Mouse (Mus musculus): ENCODE results near the gene Pi4kb. TPM values are rescaled to one million over a fixed set of nuclear protein-coding genes. Genes with fewer than 3 reads are reported as not detected.
"Not testable (repeated sequence)": the region's sequence is repeated elsewhere in the genome, so short reads cannot be mapped to it uniquely, and the experiment has no call there.

Gene Pi4kb
- polyA plus RNA-seq, 1 experiment from 2014 or later, result 21.4 TPM

GRCm38 (mm10) chr3:94940033-94940432 is 34.5 kb upstream of the Pi4kb start:
- H3K27ac ChIP-seq (replicated peaks); H3K9me3 ChIP-seq (replicated peaks); H3K27me3 ChIP-seq (ENCODE audit: low read depth, poor library complexity, severe bottlenecking); DNase-seq (ENCODE audit: low spot score); H3K4me1 ChIP-seq; H3K4me3 ChIP-seq; H3K36me3 ChIP-seq: not testable (repeated sequence)
- 82% methylated on average over 9 of the region's 9 CpGs for WGBS

GRCm38 (mm10) chr3:94942211-94942967 is 32.1 kb upstream of the Pi4kb start:
- DNase-seq (ENCODE audit: low spot score); H3K4me1 ChIP-seq; H3K36me3 ChIP-seq; H3K27me3 ChIP-seq (ENCODE audit: low read depth, poor library complexity, severe bottlenecking); H3K4me3 ChIP-seq; H3K9me3 ChIP-seq (replicated peaks); H3K27ac ChIP-seq (replicated peaks): not testable (repeated sequence)
- 81% methylated on average over 9 of the region's 9 CpGs for WGBS

GRCm38 (mm10) chr3:94943706-94944105 is 30.8 kb upstream of the Pi4kb start:
- not testable (repeated sequence) for H3K36me3 ChIP-seq; H3K4me1 ChIP-seq; DNase-seq (ENCODE audit: low spot score); H3K4me3 ChIP-seq; H3K27ac ChIP-seq (replicated peaks); H3K27me3 ChIP-seq (ENCODE audit: low read depth, poor library complexity, severe bottlenecking); H3K9me3 ChIP-seq (replicated peaks)
- 23% methylated on average over 4 of the region's 4 CpGs for WGBS

DNA sequence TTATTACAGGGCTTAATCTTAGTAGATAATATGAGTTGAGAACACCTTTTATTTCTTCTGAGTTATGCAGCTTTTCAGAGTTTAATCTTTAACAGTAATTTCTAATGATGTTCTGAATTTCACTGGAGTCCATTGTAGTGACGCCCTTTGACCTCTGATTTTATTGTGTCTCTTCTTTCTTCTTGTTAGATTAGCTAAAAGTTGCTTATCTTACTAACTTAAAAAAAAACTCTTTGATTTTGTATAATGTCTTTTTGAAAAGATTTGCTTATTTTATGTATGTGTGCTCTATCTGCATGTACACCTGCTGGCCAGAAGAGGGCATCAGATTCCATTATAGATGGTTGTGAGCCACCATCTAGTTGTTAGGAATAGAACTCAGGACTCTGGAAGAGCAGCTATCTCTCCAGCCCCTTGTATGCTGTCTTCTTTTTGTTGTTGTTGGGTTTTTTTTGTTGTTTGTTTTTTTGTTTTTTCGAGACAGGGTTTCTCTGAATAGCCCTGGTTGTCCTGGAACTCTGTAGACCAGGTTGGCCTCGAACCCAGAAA is 26.4 kb upstream of the Pi4kb start:
- Histone ChIP-seq H3K4me1 (peaks cover 6% of the 10 kb centered on the region), H3K27ac (replicated peaks) (no peak overlapping the region), H3K36me3 (no peaks in the 10 kb centered on the region), H3K27me3 (ENCODE audit: low read depth, poor library complexity, severe bottlenecking) (0 out of 2 replicates have a peak, but pooled peaks cover 7% of the 10 kb centered on the region), H3K9me3 (replicated peaks) (no peaks in the 10 kb centered on the region), H3K4me3 (no peak overlapping the region)
- DNase-seq (ENCODE audit: low spot score), result no peak
- 75% methylated on average over 3 of the region's 3 CpGs for WGBS

DNA sequence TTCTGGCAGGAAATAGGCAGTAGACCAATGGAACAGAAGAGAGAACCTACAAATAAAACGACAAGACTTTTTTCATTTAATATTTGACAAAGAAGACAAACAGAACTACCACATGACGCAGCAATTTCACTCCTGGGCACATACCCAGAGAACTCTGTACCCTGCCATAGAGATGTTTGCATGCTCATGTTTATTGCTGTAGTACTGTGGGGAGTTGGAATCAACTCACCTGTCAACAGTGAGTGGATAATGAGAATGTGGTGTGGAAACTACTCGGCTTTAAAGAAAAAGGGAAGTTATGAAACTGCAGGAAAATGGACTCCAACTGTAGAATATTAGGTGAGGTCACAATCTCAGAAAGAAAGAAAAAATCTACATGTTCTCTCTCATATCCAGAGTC is 24.9 kb upstream of the Pi4kb start:
- no peaks in the 10 kb centered on the region for H3K36me3 ChIP-seq
- no peaks in the 10 kb centered on the region for H3K9me3 ChIP-seq (replicated peaks)
- WGBS, result 90% methylated on average over 3 of the region's 3 CpGs
- no peak overlapping the region for H3K27ac ChIP-seq (replicated peaks)
- no peak overlapping the region for H3K4me3 ChIP-seq
- H3K27me3 ChIP-seq (ENCODE audit: low read depth, poor library complexity, severe bottlenecking), result 0 out of 2 replicates have a peak, but pooled peaks cover 7% of the 10 kb centered on the region
- DNase-seq (ENCODE audit: low spot score), result no peak
- H3K4me1 ChIP-seq, result peaks cover 12% of the 10 kb centered on the region

- WGBS, result 71% methylated on average over 5 of the region's 5 CpGs
- no peaks in the 10 kb centered on the region for H3K9me3 ChIP-seq (replicated peaks)
- peaks cover 27% of the 10 kb centered on the region for H3K36me3 ChIP-seq
- no peak for DNase-seq (ENCODE audit: low spot score)
- H3K27ac ChIP-seq (replicated peaks), result no peak overlapping the region
- H3K4me1 ChIP-seq, result peaks cover 21% of the 10 kb centered on the region
- 0 out of 2 replicates have a peak, but pooled peaks cover 7% of the 10 kb centered on the region for H3K27me3 ChIP-seq (ENCODE audit: low read depth, poor library complexity, severe bottlenecking)
- peak overlapping the region; percentile 83 for H3K4me3 ChIP-seq
Measured at GRCm38 (mm10) chr3:94952806-94953205, 21.7 kb upstream of the Pi4kb start.

DNA sequence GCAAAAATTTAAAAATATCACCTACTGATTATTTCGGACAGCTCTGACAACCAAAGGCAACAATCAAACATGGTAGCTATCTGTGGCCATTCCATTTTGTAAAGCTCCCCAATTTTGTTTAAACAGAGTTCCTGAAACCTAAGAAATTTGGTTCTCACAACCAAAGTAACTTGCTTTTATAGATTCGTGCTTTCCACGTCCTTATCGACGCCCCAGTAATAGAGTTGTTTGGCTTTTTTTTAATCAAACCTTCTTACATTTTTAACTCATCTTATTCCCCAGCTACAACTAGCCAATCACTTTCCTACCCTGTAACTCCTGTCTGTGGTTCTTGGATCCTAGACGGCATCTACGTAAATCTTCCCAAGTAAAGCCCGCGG is 21.2 kb upstream of the Pi4kb start:
- DNase-seq (ENCODE audit: low spot score), result no peak
- Histone ChIP-seq H3K36me3 (peaks cover 32% of the 10 kb centered on the region), H3K4me1 (peaks cover 21% of the 10 kb centered on the region), H3K9me3 (replicated peaks) (no peaks in the 10 kb centered on the region), H3K27me3 (ENCODE audit: low read depth, poor library complexity, severe bottlenecking) (0 out of 2 replicates have a peak, but pooled peaks cover 7% of the 10 kb centered on the region), H3K27ac (replicated peaks) (peak overlapping the region; percentile 98), H3K4me3 (peak overlapping the region; percentile 83)
- 21% methylated on average over 9 of the region's 9 CpGs for WGBS

GRCm38 (mm10) chr3:94953764-94954616 is 20.5 kb upstream of the Pi4kb start, which contains the start of gene Rfx5:
Gene Rfx5, plus strand, starts transcription at chr3:94954075.
- Histone ChIP-seq H3K4me3 (peak within 1 kb of the TSS; percentile 83), H3K36me3 (peaks cover 39% of the 10 kb centered on the region), H3K9me3 (replicated peaks) (no peaks in the 10 kb centered on the region), H3K4me1 (peaks cover 21% of the 10 kb centered on the region), H3K27ac (replicated peaks) (peak within 1 kb of the TSS; percentile 98), H3K27me3 (ENCODE audit: low read depth, poor library complexity, severe bottlenecking) (0 out of 2 replicates have a peak, but pooled peaks cover 7% of the 10 kb centered on the region)
- under 1% methylated on average over 50 of the region's 50 CpGs for WGBS
- DNase-seq (ENCODE audit: low spot score), result peak; percentile 89

GRCm38 (mm10) chr3:94958295-94958694 is 16.2 kb upstream of the Pi4kb start:
- Histone ChIP-seq H3K27me3 (ENCODE audit: low read depth, poor library complexity, severe bottlenecking) (no peaks in the 10 kb centered on the region), H3K36me3 (peaks cover 41% of the 10 kb centered on the region), H3K27ac (replicated peaks) (no peak overlapping the region), H3K4me1 (peaks cover 17% of the 10 kb centered on the region), H3K9me3 (replicated peaks) (no peaks in the 10 kb centered on the region), H3K4me3 (no peak overlapping the region)
- WGBS, result 94% methylated on average over 8 of the region's 8 CpGs
- no peak for DNase-seq (ENCODE audit: low spot score)

- WGBS, result 61% methylated on average over 8 of the region's 8 CpGs
- Histone ChIP-seq H3K27me3 (ENCODE audit: low read depth, poor library complexity, severe bottlenecking) (no peaks in the 10 kb centered on the region), H3K36me3 (peaks cover 41% of the 10 kb centered on the region), H3K9me3 (replicated peaks) (no peaks in the 10 kb centered on the region), H3K4me3 (no peak overlapping the region), H3K4me1 (peaks cover 9% of the 10 kb centered on the region), H3K27ac (replicated peaks) (no peak overlapping the region)
- no peak for DNase-seq (ENCODE audit: low spot score)
Measured at GRCm38 (mm10) chr3:94959871-94960270, 14.7 kb upstream of the Pi4kb start.

GRCm38 (mm10) chr3:94960322-94960721 is 14.2 kb upstream of the Pi4kb start:
- Histone ChIP-seq H3K27ac (replicated peaks) (no peak overlapping the region), H3K9me3 (replicated peaks) (no peaks in the 10 kb centered on the region), H3K27me3 (ENCODE audit: low read depth, poor library complexity, severe bottlenecking) (no peaks in the 10 kb centered on the region), H3K4me3 (no peak overlapping the region), H3K4me1 (peaks cover 4% of the 10 kb centered on the region), H3K36me3 (peaks cover 39% of the 10 kb centered on the region)
- DNase-seq (ENCODE audit: low spot score), result no peak
- 59% methylated on average over 5 of the region's 5 CpGs for WGBS

GRCm38 (mm10) chr3:94964989-94965388 is 9.5 kb upstream of the Pi4kb start:
- Histone ChIP-seq H3K4me3 (no peak overlapping the region), H3K4me1 (no peaks in the 10 kb centered on the region), H3K9me3 (replicated peaks) (no peaks in the 10 kb centered on the region), H3K27ac (replicated peaks) (no peak overlapping the region), H3K27me3 (ENCODE audit: low read depth, poor library complexity, severe bottlenecking) (no peaks in the 10 kb centered on the region), H3K36me3 (no peaks in the 10 kb centered on the region)
- DNase-seq (ENCODE audit: low spot score), result no peak
- WGBS, result 89% methylated on average over 1 of the region's 1 CpGs

All from midbrain, embryonic 10.5 days (tissue).